Mouse (Mus musculus): ENCODE results near the gene Zmym3.

GRCm38 (mm10) chrX:101423462-101423861 lies 2.8 kb upstream of the Zmym3 start:
- TF ChIP-seq CTCF (conservative IDR thresholded peaks at IDR 0.05; ENCODE audit: insufficient read depth, insufficient read length, low read depth, low read length) (no peak), POLR2A (IDR thresholded peaks at IDR 0.05; ENCODE audit: low read depth, low read length) (no peak)

Data from kidney, adult 2 months (tissue).